Comparison of ENCODE assay signal across 7 mouse cellular contexts in genomic region chr9:54676531-54676986, GRCm38 (mm10). TPM values are rescaled to one million over a fixed set of nuclear protein-coding genes. Genes with fewer than 3 reads are reported as not detected.
A peak's percentile ranks its signal among the peaks of the same experiment; 100 is the strongest.
DNase-seq lines count a peak whose midpoint lies in the region; ATAC-seq and TF ChIP-seq lines count a peak whose summit lies in the region.

No protein-coding gene starts in this region.

- peak overlapping the region; percentile 56 for H3K4me3 ChIP-seq in embryonic facial prominence, embryonic 10.5 days
- H3K4me3 ChIP-seq in intestine, postnatal 0 days (ENCODE audit: low read depth, low read length) = peak overlapping the region; percentile 28
- peak overlapping the region; percentile 30 for H3K4me3 ChIP-seq in midbrain, embryonic 11.5 days (ENCODE audit: low read depth, low read length)

- no peaks in the 10 kb centered on the region for H3K9me3 ChIP-seq in embryonic facial prominence, embryonic 10.5 days
- H3K9me3 ChIP-seq in intestine, postnatal 0 days (ENCODE audit: control insufficient read depth) = no peaks in the 10 kb centered on the region
- H3K9me3 ChIP-seq in midbrain, embryonic 11.5 days (ENCODE audit: control insufficient read depth, low read length) = no peaks in the 10 kb centered on the region

- WGBS in embryonic facial prominence, embryonic 10.5 days = 1% methylated on average over 14 of the region's 14 CpGs
- 2% methylated on average over 14 of the region's 14 CpGs for WGBS in intestine, postnatal 0 days
- WGBS in midbrain, embryonic 11.5 days = under 1% methylated on average over 14 of the region's 14 CpGs

- H3K4me2 ChIP-seq in intestine, postnatal 0 days (replicated peaks; ENCODE audit: low read depth) = peak overlapping the region; percentile 68
- H3K4me2 ChIP-seq in midbrain, embryonic 11.5 days = peak overlapping the region; percentile 46

- TF ChIP-seq CTCF in intestine, postnatal 0 days (IDR thresholded peaks at IDR 0.05; ENCODE audit: low read depth) = peak; percentile 81

- intact Hi-C loops in left cerebral cortex, postnatal 4 days (cut with DNase I) = loop anchor here (2.0 kb wide), 1 partner anchor 62 kb away; no protein-coding TSS in a partner anchor

- no peak for ATAC-seq in intestine, postnatal 0 days
- ATAC-seq in midbrain, embryonic 11.5 days (ENCODE audit: low FRiP score) = peak; percentile 83

- DNase-seq in adrenal gland, postnatal 10 days = peak; percentile 86
- DNase-seq in embryonic facial prominence, embryonic 10.5 days (ENCODE audit: low spot score) = peak; percentile 83
- DNase-seq in heart, adult 11 months = peak; percentile 94
- peak; percentile 81 for DNase-seq in left cerebral cortex, postnatal 4 days
- peak; percentile 99 for DNase-seq in midbrain, embryonic 11.5 days (ENCODE audit: low spot score, missing footprints)
- peak; percentile 79 for DNase-seq in right cerebral cortex, postnatal 4 days

- peaks cover 7% of the 10 kb centered on the region; the same call in 1 of the 2 replicates for H3K27me3 ChIP-seq in embryonic facial prominence, embryonic 10.5 days (replicated peaks; ENCODE audit: low read depth, poor library complexity, severe bottlenecking)
- no peaks in the 10 kb centered on the region for H3K27me3 ChIP-seq in intestine, postnatal 0 days (replicated peaks; ENCODE audit: control insufficient read depth, insufficient read depth, low read length)
- H3K27me3 ChIP-seq in midbrain, embryonic 11.5 days (ENCODE audit: control insufficient read depth, insufficient read depth, low read length) = no peaks in the 10 kb centered on the region

- no peak overlapping the region for H3K9ac ChIP-seq in intestine, postnatal 0 days (ENCODE audit: low read depth, low read length)
- H3K9ac ChIP-seq in midbrain, embryonic 11.5 days (ENCODE audit: low read length) = peak overlapping the region; percentile 53; the same call in 1 of the 2 replicates

- H3K36me3 ChIP-seq in embryonic facial prominence, embryonic 10.5 days (replicated peaks) = no peaks in the 10 kb centered on the region
- H3K36me3 ChIP-seq in intestine, postnatal 0 days (ENCODE audit: control insufficient read depth, insufficient read depth) = no peaks in the 10 kb centered on the region
- no peaks in the 10 kb centered on the region for H3K36me3 ChIP-seq in midbrain, embryonic 11.5 days (ENCODE audit: control insufficient read depth, insufficient read depth, low read length)

- H3K4me1 ChIP-seq in embryonic facial prominence, embryonic 10.5 days = no peaks in the 10 kb centered on the region; the same call in 1 of the 2 replicates
- H3K4me1 ChIP-seq in intestine, postnatal 0 days (replicated peaks; ENCODE audit: control insufficient read depth, insufficient read depth, low read length) = no peaks in the 10 kb centered on the region
- H3K4me1 ChIP-seq in midbrain, embryonic 11.5 days (ENCODE audit: control insufficient read depth, insufficient read depth, low read length) = no peaks in the 10 kb centered on the region

- peak overlapping the region; percentile 77 for H3K27ac ChIP-seq in embryonic facial prominence, embryonic 10.5 days (replicated peaks)
- H3K27ac ChIP-seq in intestine, postnatal 0 days (ENCODE audit: low read depth, low read length) = no peak overlapping the region
- H3K27ac ChIP-seq in midbrain, embryonic 11.5 days (ENCODE audit: low read depth, low read length) = no peak overlapping the region

RNA-seq across cellular contexts. Expression of gene Acsbg1, which starts 14.9 kb away (rescaled TPM):
- 100 to 1,000 TPM in 1 of 2 experiments, 10 to 100 TPM in 1; 85.7 to 119 TPM for total RNA-seq in adrenal gland, postnatal 10 days (2021)
- polyA plus RNA-seq in embryonic facial prominence, embryonic 10.5 days (2016; fragmentation: Nextera tagmentation; extraction: Ambion mirVana) = 2.7 and 3.6 TPM in 2 replicates
- 0.16 and 0.27 TPM in 2 replicates for polyA plus RNA-seq in intestine, postnatal 0 days (2015; fragmentation: Nextera tagmentation; extraction: Ambion mirVana)
- total RNA-seq in left cerebral cortex, postnatal 4 days (2021) = 10 to 100 TPM; 37.5 to 43.1 TPM
- 9.9 and 11.0 TPM in 2 replicates for polyA plus RNA-seq in midbrain, embryonic 11.5 days (2014; fragmentation: Nextera tagmentation; extraction: Ambion mirVana)

RNA-seq across cellular contexts. Expression of gene Dnaja4, which starts 22.1 kb away (rescaled TPM):
- 10 to 100 TPM in 1 of 2 experiments, 1 to 10 TPM in 1; 10.0 to 16.7 TPM for total RNA-seq in adrenal gland, postnatal 10 days (2021)
- 3.2 and 3.5 TPM in 2 replicates for polyA plus RNA-seq in embryonic facial prominence, embryonic 10.5 days (2016; fragmentation: Nextera tagmentation; extraction: Ambion mirVana)
- polyA plus RNA-seq in intestine, postnatal 0 days (2015; fragmentation: Nextera tagmentation; extraction: Ambion mirVana) = 3.4 and 4.0 TPM in 2 replicates
- 10 to 100 TPM; 11.8 to 13.0 TPM for total RNA-seq in left cerebral cortex, postnatal 4 days (2021)
- 4.0 and 4.7 TPM in 2 replicates for polyA plus RNA-seq in midbrain, embryonic 11.5 days (2014; fragmentation: Nextera tagmentation; extraction: Ambion mirVana)

RNA-seq across cellular contexts. Expression of gene Wdr61, which starts 57.8 kb away (rescaled TPM):
- total RNA-seq in adrenal gland, postnatal 10 days (2021) = 10 to 100 TPM; 74.9 to 78.8 TPM
- polyA plus RNA-seq in embryonic facial prominence, embryonic 10.5 days (2016; fragmentation: Nextera tagmentation; extraction: Ambion mirVana) = 182 and 188 TPM in 2 replicates
- polyA plus RNA-seq in intestine, postnatal 0 days (2015; fragmentation: Nextera tagmentation; extraction: Ambion mirVana) = 108 and 111 TPM in 2 replicates
- total RNA-seq in left cerebral cortex, postnatal 4 days (2021) = 10 to 100 TPM; 50.9 to 56.9 TPM
- 179 and 181 TPM in 2 replicates for polyA plus RNA-seq in midbrain, embryonic 11.5 days (2014; fragmentation: Nextera tagmentation; extraction: Ambion mirVana)
